Mouse (Mus musculus) B cell, adult (primary cell): ENCODE measurements around the gene Yipf3. TPM values are rescaled to one million over a fixed set of nuclear protein-coding genes. Genes with fewer than 3 reads are reported as not detected.

Experiments used
- total RNA-seq: library from RNA; stranded (reverse); gene quantifications from 4 replicates; pipeline ENCODE4 v1.2.4, GENCODE M21; 2023; ENCODE audit not compliant: inconsistent age

Gene Yipf3
- total RNA-seq = 71.3 to 86.5 TPM (median 83.7 TPM) in 4 replicates

GRCm38 (mm10) chr17:46247512-46248188 is at the start of gene Yipf3, which contains the start of gene Polr1c:
Gene Yipf3 (plus strand): TSS chr17:46248080.
Gene Polr1c (minus strand): TSS chr17:46248054.

GRCm38 (mm10) chr17:46202421-46203071 is 45.3 kb upstream of the Yipf3 start, which contains the start of the genes Polh and Xpo5:
Gene Polh (minus strand): TSS chr17:46202645.
Gene Xpo5 (plus strand): TSS chr17:46202782.

GRCm38 (mm10) chr17:46253452-46254084 is 5.7 kb downstream of the Yipf3 start, which contains the start of gene Lrrc73:
Gene Lrrc73 (plus strand): TSS chr17:46253531.

GRCm38 (mm10) chr17:46282483-46283123 is 34.7 kb downstream of the Yipf3 start, which contains the start of gene Tjap1:
Gene Tjap1 (minus strand): TSS chr17:46283026.

GRCm38 (mm10) chr17:46297364-46298219 is 49.7 kb downstream of the Yipf3 start, which contains the start of gene Dlk2:
Gene Dlk2 (plus strand): TSS chr17:46297421.

Other genes with a start within 250 kb of the Yipf3 start
- 7.6 to 11.4 TPM (median 9.0 TPM) in 4 replicates for gene Vegfa, start 215.7 kb upstream of the Yipf3 start, total RNA-seq
- gene Mrps18a, start 137.1 kb upstream of the Yipf3 start, total RNA-seq = 47.3 to 60.2 TPM (median 53.7 TPM) in 4 replicates
- 0.75 to 1.00 TPM in 2 of 4 replicates, not detected in the others for gene Rsph9, start 103.9 kb upstream of the Yipf3 start, total RNA-seq
- 15.6 to 22.9 TPM (median 21.3 TPM) in 4 replicates for gene Mad2l1bp, start 94.5 kb upstream of the Yipf3 start, total RNA-seq
- 235 to 259 TPM (median 246 TPM) in 4 replicates for gene Gtpbp2, start 87.0 kb upstream of the Yipf3 start, total RNA-seq
- 13.6 to 16.2 TPM (median 15.4 TPM) in 4 replicates for gene Polh, start 45.4 kb upstream of the Yipf3 start, total RNA-seq
- gene Xpo5, start 45.3 kb upstream of the Yipf3 start, total RNA-seq = 38.1 to 43.0 TPM (median 40.4 TPM) in 4 replicates
- gene Polr1c, start within 50 bp of the Yipf3 start, total RNA-seq = 52.1 to 58.8 TPM (median 57.5 TPM) in 4 replicates
- 2.4 to 3.2 TPM (median 3.1 TPM) in 4 replicates for gene Lrrc73, start 5.5 kb downstream of the Yipf3 start, total RNA-seq
- gene Tjap1, start 34.9 kb downstream of the Yipf3 start, total RNA-seq = 60.9 to 70.2 TPM (median 65.6 TPM) in 4 replicates
- gene Dlk2, start 49.3 kb downstream of the Yipf3 start, total RNA-seq = not detected in 4 replicates
- gene Abcc10, start 80.3 kb downstream of the Yipf3 start, total RNA-seq = 13.3 to 15.3 TPM (median 14.8 TPM) in 4 replicates
- gene Zfp318, start 135.7 kb downstream of the Yipf3 start, total RNA-seq = 257 to 298 TPM (median 276 TPM) in 4 replicates
- gene Crip3, start 180.8 kb downstream of the Yipf3 start, total RNA-seq = 5.9 to 11.1 TPM (median 7.5 TPM) in 4 replicates
- not detected in 4 replicates for gene Slc22a7, start 190.4 kb downstream of the Yipf3 start, total RNA-seq
- gene Ttbk1, start 239.6 kb downstream of the Yipf3 start, total RNA-seq = 2.7 to 5.4 TPM (median 3.9 TPM) in 4 replicates
- 0.45 to 0.71 TPM in 2 of 4 replicates, not detected in the others for gene Dnph1, start 248.6 kb downstream of the Yipf3 start, total RNA-seq